Mouse (Mus musculus): ENCODE data around the gene Slc6a19. TPM values are rescaled to one million over a fixed set of nuclear protein-coding genes. Genes with fewer than 3 reads are reported as not detected.

Gene Slc6a19
- polyA plus RNA-seq, 1 experiment from 2014 or later = 0.12 TPM

DNA sequence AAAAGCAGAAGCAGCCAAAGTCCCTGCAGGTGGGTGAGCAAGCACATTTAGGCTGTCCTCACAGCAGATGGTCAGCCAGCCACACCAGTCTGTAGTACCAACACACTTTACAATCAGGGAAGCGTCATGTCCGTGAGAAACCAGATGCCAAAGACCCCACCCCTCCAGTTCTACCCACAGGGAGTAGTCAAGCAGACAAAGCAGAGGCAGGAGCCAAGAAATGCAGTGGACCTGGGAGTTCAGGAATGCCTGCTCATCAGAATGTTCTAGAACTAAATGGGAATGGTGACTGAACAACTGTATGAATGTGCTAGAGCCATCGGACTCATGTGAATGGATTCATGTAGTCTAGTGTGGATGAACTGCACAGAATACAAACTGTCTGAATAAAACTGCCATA is 17.1 kb downstream of the Slc6a19 start:
- Histone ChIP-seq H3K36me3 (no peaks in the 10 kb centered on the region), H3K4me2 (no peak overlapping the region), H3K9ac (no peak overlapping the region), H3K9me3 (no peaks in the 10 kb centered on the region), H3K4me1 (replicated peaks) (no peaks in the 10 kb centered on the region), H3K27ac (replicated peaks) (no peak overlapping the region), H3K27me3 (no peaks in the 10 kb centered on the region), H3K4me3 (no peak overlapping the region)
- WGBS = 69% methylated on average over 3 of the region's 3 CpGs
- no peak for ATAC-seq (ENCODE audit: low FRiP score, low read depth)

- H3K27ac ChIP-seq (replicated peaks) = no peak overlapping the region
Measured at GRCm38 (mm10) chr13:73685502-73685901, 19.2 kb downstream of the Slc6a19 start.

DNA sequence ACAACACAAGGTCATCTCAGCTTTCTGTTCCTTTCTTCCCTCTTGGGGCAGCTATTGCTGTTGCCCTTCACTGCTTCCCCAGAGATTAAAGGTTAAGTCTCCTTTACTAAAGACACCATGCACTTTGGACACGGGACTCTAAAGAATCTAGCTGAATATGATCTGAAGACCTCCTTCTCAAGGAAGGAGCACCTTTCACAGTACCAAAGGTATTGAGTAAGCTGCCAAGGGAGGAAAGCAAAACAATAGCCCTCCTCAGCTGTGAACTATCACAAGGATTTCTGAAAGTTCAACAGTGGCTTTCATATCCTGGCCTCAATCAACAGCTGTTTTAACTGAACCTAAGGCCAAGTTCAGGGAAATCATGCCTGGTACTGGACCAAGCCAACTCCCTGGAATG is 20.3 kb downstream of the Slc6a19 start:
- H3K4me2 ChIP-seq = no peak overlapping the region
- WGBS = 87% methylated on average over 1 of the region's 1 CpGs
- ATAC-seq (ENCODE audit: low FRiP score, low read depth) = no peak

More at GRCm38 (mm10) chr13:73685502-73685901, 19.2 kb downstream of the Slc6a19 start:
- H3K4me2 ChIP-seq = no peak overlapping the region
- H3K9ac ChIP-seq = no peak overlapping the region
- H3K27me3 ChIP-seq = no peaks in the 10 kb centered on the region
- no peaks in the 10 kb centered on the region for H3K4me1 ChIP-seq (replicated peaks)
- ATAC-seq (ENCODE audit: low FRiP score, low read depth) = no peak
- 83% methylated on average over 6 of the region's 6 CpGs for WGBS
- no peaks in the 10 kb centered on the region for H3K9me3 ChIP-seq
- no peak overlapping the region for H3K4me3 ChIP-seq
- H3K36me3 ChIP-seq = no peaks in the 10 kb centered on the region

DNA sequence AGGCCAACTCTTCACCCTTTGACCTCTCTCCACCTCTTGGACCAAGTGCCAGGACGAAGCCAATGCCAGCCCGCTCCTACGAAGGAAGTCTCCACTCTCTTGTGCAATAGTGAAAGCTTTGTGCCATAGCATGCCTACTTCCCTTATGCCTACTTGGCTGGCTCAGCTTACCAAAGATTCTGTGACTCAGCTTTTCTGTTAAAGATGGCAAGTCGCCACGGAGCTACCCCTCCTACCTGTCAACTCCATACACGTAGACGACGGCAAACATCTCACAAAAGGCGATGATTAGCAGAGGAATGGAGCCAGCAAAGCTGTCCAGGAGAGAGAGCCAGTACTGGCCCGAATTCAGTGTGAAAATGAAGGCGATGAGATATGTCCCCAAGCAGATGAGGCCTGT is 21.0 kb downstream of the Slc6a19 start:
- no peak overlapping the region for H3K9ac ChIP-seq
- ATAC-seq (ENCODE audit: low FRiP score, low read depth) = no peak
- no peaks in the 10 kb centered on the region for H3K36me3 ChIP-seq
- no peak overlapping the region for H3K4me2 ChIP-seq
- no peaks in the 10 kb centered on the region for H3K9me3 ChIP-seq
- H3K4me3 ChIP-seq = no peak overlapping the region
- no peaks in the 10 kb centered on the region for H3K4me1 ChIP-seq (replicated peaks)
- no peak overlapping the region for H3K27ac ChIP-seq (replicated peaks)
- 89% methylated on average over 11 of the region's 11 CpGs for WGBS
- no peaks in the 10 kb centered on the region for H3K27me3 ChIP-seq

More for the DNA sequence above, 20.3 kb downstream of the Slc6a19 start:
- H3K9ac ChIP-seq = no peak overlapping the region
- H3K4me3 ChIP-seq = no peak overlapping the region
- H3K36me3 ChIP-seq = no peaks in the 10 kb centered on the region
- no peaks in the 10 kb centered on the region for H3K27me3 ChIP-seq
- no peaks in the 10 kb centered on the region for H3K9me3 ChIP-seq
- H3K27ac ChIP-seq (replicated peaks) = no peak overlapping the region
- H3K4me1 ChIP-seq (replicated peaks) = no peaks in the 10 kb centered on the region

GRCm38 (mm10) chr13:73682226-73682625 is 22.4 kb downstream of the Slc6a19 start:
- no peak overlapping the region for H3K27ac ChIP-seq (replicated peaks)
- no peaks in the 10 kb centered on the region for H3K4me1 ChIP-seq (replicated peaks)
- H3K4me3 ChIP-seq = no peak overlapping the region
- no peak overlapping the region for H3K9ac ChIP-seq
- H3K36me3 ChIP-seq = no peaks in the 10 kb centered on the region
- no peak for ATAC-seq (ENCODE audit: low FRiP score, low read depth)
- H3K9me3 ChIP-seq = no peaks in the 10 kb centered on the region
- no peaks in the 10 kb centered on the region for H3K27me3 ChIP-seq
- 85% methylated on average over 2 of the region's 2 CpGs for WGBS
- H3K4me2 ChIP-seq = no peak overlapping the region

DNA sequence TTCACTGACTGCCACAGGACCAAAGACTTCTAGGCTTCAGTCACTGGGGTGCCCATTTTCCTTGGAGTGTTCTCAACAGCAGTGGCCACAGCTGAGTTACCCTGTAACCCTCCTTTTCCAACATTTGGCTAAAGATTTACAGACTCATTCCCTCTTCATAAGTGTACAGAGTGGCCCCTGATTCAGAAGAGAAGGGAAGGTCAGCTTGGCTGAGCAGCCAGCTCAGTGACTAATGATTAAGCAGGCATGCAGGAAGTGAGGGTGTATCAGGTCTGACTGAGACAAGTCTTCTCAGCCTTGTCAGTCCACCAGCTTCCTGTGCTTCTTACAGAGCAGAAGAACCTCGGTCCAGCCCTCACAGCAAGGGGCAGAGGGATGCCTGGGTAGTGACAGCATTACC is 24.3 kb downstream of the Slc6a19 start:
- WGBS = 59% methylated on average over 1 of the region's 1 CpGs

GRCm38 (mm10) chr13:73679311-73679710 is 25.4 kb downstream of the Slc6a19 start:
- H3K4me1 ChIP-seq (replicated peaks) = no peaks in the 10 kb centered on the region
- ATAC-seq (ENCODE audit: low FRiP score, low read depth) = no peak
- no peaks in the 10 kb centered on the region for H3K36me3 ChIP-seq
- WGBS = 50% methylated on average over 2 of the region's 2 CpGs
- H3K4me2 ChIP-seq = no peak overlapping the region
- H3K4me3 ChIP-seq = no peak overlapping the region
- H3K9me3 ChIP-seq = no peaks in the 10 kb centered on the region
- no peak overlapping the region for H3K9ac ChIP-seq
- no peak overlapping the region for H3K27ac ChIP-seq (replicated peaks)
- no peaks in the 10 kb centered on the region for H3K27me3 ChIP-seq

More for the DNA sequence above, 24.3 kb downstream of the Slc6a19 start:
- no peak for ATAC-seq (ENCODE audit: low FRiP score, low read depth)
- no peak overlapping the region for H3K27ac ChIP-seq (replicated peaks)
- H3K4me2 ChIP-seq = no peak overlapping the region
- H3K4me1 ChIP-seq (replicated peaks) = no peaks in the 10 kb centered on the region
- H3K4me3 ChIP-seq = no peak overlapping the region
- no peak overlapping the region for H3K9ac ChIP-seq
- H3K27me3 ChIP-seq = no peaks in the 10 kb centered on the region
- no peaks in the 10 kb centered on the region for H3K36me3 ChIP-seq
- H3K9me3 ChIP-seq = no peaks in the 10 kb centered on the region

DNA sequence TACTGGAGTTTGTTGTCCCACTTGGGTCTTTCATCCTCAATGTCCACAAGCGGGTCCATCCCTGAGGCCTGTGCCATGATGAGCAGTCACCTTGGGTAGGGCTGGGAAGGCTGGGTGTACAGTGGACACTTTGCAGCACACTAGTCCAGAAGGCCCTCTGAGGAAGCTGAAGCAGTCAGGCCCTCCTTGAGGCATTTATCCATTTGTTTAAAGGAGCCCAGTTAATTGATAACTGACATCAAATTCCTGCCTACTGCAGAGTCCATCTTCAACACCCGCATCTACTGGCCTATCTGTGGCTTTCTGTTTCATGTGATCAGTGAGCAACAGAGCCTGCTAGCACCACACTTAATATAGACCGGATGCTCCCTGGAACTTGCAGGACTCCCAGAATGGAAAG is 26.8 kb downstream of the Slc6a19 start, which contains the start of gene Slc6a18:
Slc6a18 (minus strand) TSS at position 171 of the 400 bp plus-strand sequence.
- H3K9me3 ChIP-seq = no peaks in the 10 kb centered on the region
- no peaks in the 10 kb centered on the region for H3K36me3 ChIP-seq
- no peak within 1 kb of the TSS for H3K27ac ChIP-seq (replicated peaks)
- ATAC-seq (ENCODE audit: low FRiP score, low read depth) = no peak
- no peaks in the 10 kb centered on the region for H3K4me1 ChIP-seq (replicated peaks)
- no peak within 1 kb of the TSS for H3K4me2 ChIP-seq
- no peaks in the 10 kb centered on the region for H3K27me3 ChIP-seq
- 88% methylated on average over 3 of the region's 3 CpGs for WGBS
- no peak within 1 kb of the TSS for H3K9ac ChIP-seq
- H3K4me3 ChIP-seq = no peak within 1 kb of the TSS

DNA sequence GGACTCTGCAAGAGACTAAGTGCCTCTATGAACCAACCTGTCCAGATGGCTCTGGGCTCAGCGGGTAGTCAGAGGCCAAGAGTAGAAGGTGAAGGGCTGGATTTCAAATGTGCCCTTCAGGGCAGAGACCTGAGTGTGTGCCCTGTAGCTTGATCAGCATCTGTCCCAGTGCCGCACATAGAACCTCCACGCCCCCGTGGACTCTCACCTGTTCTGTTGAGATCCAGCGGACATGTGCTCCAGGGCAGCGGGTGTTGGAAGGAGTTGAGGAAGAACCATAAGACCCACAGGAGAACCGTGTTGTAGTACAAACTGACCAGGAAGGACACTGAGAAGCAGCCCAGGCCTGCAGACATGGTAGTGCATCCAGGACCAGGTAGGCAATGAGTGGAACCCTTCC is 29.5 kb downstream of the Slc6a19 start:
- no peak overlapping the region for H3K4me3 ChIP-seq
- H3K4me1 ChIP-seq (replicated peaks) = no peaks in the 10 kb centered on the region
- no peaks in the 10 kb centered on the region for H3K36me3 ChIP-seq
- no peak for ATAC-seq (ENCODE audit: low FRiP score, low read depth)
- no peak overlapping the region for H3K4me2 ChIP-seq
- H3K9ac ChIP-seq = no peak overlapping the region
- H3K27ac ChIP-seq (replicated peaks) = no peak overlapping the region
- WGBS = 91% methylated on average over 7 of the region's 7 CpGs
- no peaks in the 10 kb centered on the region for H3K27me3 ChIP-seq
- H3K9me3 ChIP-seq = no peaks in the 10 kb centered on the region

DNA sequence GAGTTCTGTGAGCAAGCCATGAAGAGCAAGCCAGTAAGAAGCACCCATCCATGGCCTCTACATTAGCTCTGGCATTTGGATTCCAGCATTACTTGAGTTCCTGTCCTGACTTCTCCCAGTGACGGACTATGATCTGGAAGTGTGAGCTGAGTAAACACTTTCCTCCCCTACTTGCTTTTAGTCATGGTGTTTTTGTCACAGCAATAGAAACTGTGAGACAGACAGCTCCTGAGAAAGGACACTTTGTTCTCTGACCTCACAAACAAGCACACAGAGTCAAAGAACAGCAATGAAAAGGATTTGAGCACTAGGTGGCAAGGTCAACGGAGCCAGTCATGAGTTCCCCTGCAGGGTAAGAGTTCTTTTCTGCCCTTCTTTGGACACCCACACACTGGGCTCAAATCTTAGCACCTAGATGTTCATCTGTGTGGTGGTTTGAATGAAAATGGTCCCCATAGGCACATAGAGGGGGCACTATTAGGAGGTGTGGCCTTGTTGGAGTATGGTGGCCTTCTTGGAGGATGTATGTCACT is 44.4 kb downstream of the Slc6a19 start:
- H3K9me3 ChIP-seq = no peaks in the 10 kb centered on the region
- no peak overlapping the region for H3K27ac ChIP-seq (replicated peaks)
- no peak for ATAC-seq (ENCODE audit: low FRiP score, low read depth)
- H3K4me1 ChIP-seq (replicated peaks) = no peaks in the 10 kb centered on the region
- H3K36me3 ChIP-seq = no peaks in the 10 kb centered on the region
- WGBS = 60% methylated on average over 2 of the region's 2 CpGs
- H3K9ac ChIP-seq = no peak overlapping the region
- H3K4me2 ChIP-seq = no peak overlapping the region
- H3K4me3 ChIP-seq = no peak overlapping the region
- H3K27me3 ChIP-seq = no peaks in the 10 kb centered on the region

- Histone ChIP-seq H3K9ac (no peak overlapping the region), H3K4me1 (replicated peaks) (no peaks in the 10 kb centered on the region), H3K27me3 (no peaks in the 10 kb centered on the region), H3K4me3 (no peak overlapping the region), H3K4me2 (no peak overlapping the region), H3K9me3 (no peaks in the 10 kb centered on the region), H3K36me3 (no peaks in the 10 kb centered on the region), H3K27ac (replicated peaks) (no peak overlapping the region)
- 44% methylated on average over 2 of the region's 2 CpGs for WGBS
- ATAC-seq (ENCODE audit: low FRiP score, low read depth) = no peak
Measured at GRCm38 (mm10) chr13:73658953-73659352, 45.7 kb downstream of the Slc6a19 start.

- Histone ChIP-seq H3K4me3 (no peak overlapping the region), H3K27ac (replicated peaks) (no peak overlapping the region), H3K9me3 (no peaks in the 10 kb centered on the region), H3K4me1 (replicated peaks) (no peaks in the 10 kb centered on the region), H3K27me3 (no peaks in the 10 kb centered on the region), H3K9ac (no peak overlapping the region), H3K36me3 (0 out of 2 replicates have a peak, but pooled peaks cover 5% of the 10 kb centered on the region), H3K4me2 (no peak overlapping the region)
- no peak for ATAC-seq (ENCODE audit: low FRiP score, low read depth)
- 85% methylated on average over 3 of the region's 3 CpGs for WGBS
Measured at GRCm38 (mm10) chr13:73654976-73655375, 49.7 kb downstream of the Slc6a19 start.

- no peaks in the 10 kb centered on the region for H3K4me1 ChIP-seq (replicated peaks)
- H3K9me3 ChIP-seq = no peaks in the 10 kb centered on the region
- WGBS = 91% methylated on average over 3 of the region's 3 CpGs
- H3K9ac ChIP-seq = no peak overlapping the region
- no peak overlapping the region for H3K4me2 ChIP-seq
- no peaks in the 10 kb centered on the region for H3K27me3 ChIP-seq
- peaks cover 11% of the 10 kb centered on the region; the same call in 1 of the 2 replicates for H3K36me3 ChIP-seq
- no peak overlapping the region for H3K27ac ChIP-seq (replicated peaks)
- no peak overlapping the region for H3K4me3 ChIP-seq
- ATAC-seq (ENCODE audit: low FRiP score, low read depth) = no peak
Measured at GRCm38 (mm10) chr13:73653266-73653665, 51.4 kb downstream of the Slc6a19 start.
